Comparison of ENCODE assay signal across 9 mouse cellular contexts in genomic region chr5:147721438-147721837, GRCm38 (mm10). TPM values are rescaled to one million over a fixed set of nuclear protein-coding genes. Genes with fewer than 3 reads are reported as not detected.
A peak's percentile ranks its signal among the peaks of the same experiment; 100 is the strongest.
DNase-seq lines count a peak whose midpoint lies in the region; ATAC-seq lines count a peak whose summit lies in the region.
"Had no signal": no experiment of that assay in that cellular context is flagged by ENCODE, and none has a peak within 500 bp of the region (broad histone marks: within the 10 kb centered on the region; RNA-seq: fewer than 3 reads in every experiment).

No protein-coding gene starts in this region.

- peak overlapping the region; percentile 38 for H3K4me2 ChIP-seq in heart, embryonic 16.5 days (ENCODE audit: low read depth, low read length)
- peak overlapping the region; percentile 15; the same call in 1 of the 2 replicates for H3K4me2 ChIP-seq in liver, embryonic 12.5 days
- no peak overlapping the region for H3K4me2 ChIP-seq in hindbrain, embryonic 14.5 days (replicated peaks)
- H3K4me2 ChIP-seq: midbrain, embryonic 15.5 days had no signal

- peak; percentile 30 for DNase-seq in embryo, embryonic 11 days
- DNase-seq in embryo, embryonic 10 days (ENCODE audit: low spot score), result no peak
- DNase-seq in MEL-GATA-1-ER (ENCODE audit: extremely low read depth, low read depth), result peak; percentile 58
- DNase-seq in right cerebral cortex, adult 18-20 months, result no peak
- DNase-seq in spleen, postnatal 36 days (ENCODE audit: low spot score in 2 of 2), result no peak
- no peak for DNase-seq in hindbrain, embryonic 14.5 days (ENCODE audit: low spot score)

- ATAC-seq in heart, embryonic 16.5 days (replicated peaks; ENCODE audit: extremely low read depth, insufficient read depth, low FRiP score), result 0 out of 2 replicates have a peak, but pooled peaks have one; percentile 28
- ATAC-seq in liver, embryonic 12.5 days, result peak; percentile 42; the same call in 1 of the 2 replicates
- no peak for ATAC-seq in hindbrain, embryonic 14.5 days (ENCODE audit: low FRiP score)
- ATAC-seq: midbrain, embryonic 15.5 days had no signal

- 25% methylated on average over 8 of the region's 8 CpGs for WGBS in heart, embryonic 16.5 days
- 7% methylated on average over 8 of the region's 8 CpGs for WGBS in liver, embryonic 12.5 days (ENCODE audit: insufficient replicate concordance)
- WGBS in hindbrain, embryonic 14.5 days, result 27% methylated on average over 8 of the region's 8 CpGs

- no peaks in the 10 kb centered on the region for H3K36me3 ChIP-seq in heart, embryonic 16.5 days (ENCODE audit: control insufficient read depth, insufficient read depth)
- no peaks in the 10 kb centered on the region for H3K36me3 ChIP-seq in liver, embryonic 12.5 days
- no peaks in the 10 kb centered on the region for H3K36me3 ChIP-seq in hindbrain, embryonic 14.5 days (replicated peaks; ENCODE audit: control insufficient read depth, insufficient read depth)
- H3K36me3 ChIP-seq: midbrain, embryonic 15.5 days had no signal

- peaks cover 12% of the 10 kb centered on the region for H3K4me1 ChIP-seq in heart, embryonic 16.5 days (ENCODE audit: control insufficient read depth, insufficient read depth, low read length)
- peaks cover 23% of the 10 kb centered on the region for H3K4me1 ChIP-seq in liver, embryonic 12.5 days
- H3K4me1 ChIP-seq in hindbrain, embryonic 14.5 days (replicated peaks; ENCODE audit: control insufficient read depth, insufficient read depth, low read length), result peaks cover 15% of the 10 kb centered on the region

- H3K27me3 ChIP-seq in heart, embryonic 16.5 days (ENCODE audit: control insufficient read depth, insufficient read depth, low read length), result peaks cover 33% of the 10 kb centered on the region
- peaks cover 81% of the 10 kb centered on the region for H3K27me3 ChIP-seq in liver, embryonic 12.5 days (replicated peaks)
- peaks cover 70% of the 10 kb centered on the region for H3K27me3 ChIP-seq in hindbrain, embryonic 14.5 days (ENCODE audit: control insufficient read depth, insufficient read depth, low read length)

- H3K9me3 ChIP-seq in heart, embryonic 16.5 days (replicated peaks; ENCODE audit: control insufficient read depth, low read length), result no peaks in the 10 kb centered on the region
- no peaks in the 10 kb centered on the region for H3K9me3 ChIP-seq in liver, embryonic 12.5 days (replicated peaks)
- no peaks in the 10 kb centered on the region for H3K9me3 ChIP-seq in hindbrain, embryonic 14.5 days (ENCODE audit: control insufficient read depth, low read length)
- H3K9me3 ChIP-seq: midbrain, embryonic 15.5 days had no signal

- H3K27ac ChIP-seq in heart, embryonic 16.5 days (ENCODE audit: low read length), result no peak overlapping the region
- H3K27ac ChIP-seq in liver, embryonic 12.5 days, result no peak overlapping the region
- no peak overlapping the region for H3K27ac ChIP-seq in hindbrain, embryonic 14.5 days
- H3K27ac ChIP-seq: midbrain, embryonic 15.5 days had no signal

- no peak overlapping the region for H3K9ac ChIP-seq in heart, embryonic 16.5 days (ENCODE audit: low read length)
- no peak overlapping the region for H3K9ac ChIP-seq in liver, embryonic 12.5 days
- no peak overlapping the region for H3K9ac ChIP-seq in hindbrain, embryonic 14.5 days
- H3K9ac ChIP-seq: midbrain, embryonic 15.5 days had no signal

- H3K4me3 ChIP-seq in heart, embryonic 16.5 days (ENCODE audit: low read length), result no peak overlapping the region; the same call in 1 of the 2 replicates
- H3K4me3 ChIP-seq in liver, embryonic 12.5 days, result no peak overlapping the region
- H3K4me3 ChIP-seq in hindbrain, embryonic 14.5 days (replicated peaks; ENCODE audit: low read length), result no peak overlapping the region
- H3K4me3 ChIP-seq: midbrain, embryonic 15.5 days had no signal

RNA-seq across cellular contexts. Expression of gene Flt1, which starts 4.4 kb away (rescaled TPM):
- polyA plus RNA-seq in heart, embryonic 16.5 days (2015; fragmentation: Nextera tagmentation; extraction: Ambion mirVana), result 21.4 and 22.6 TPM in 2 replicates
- polyA plus RNA-seq in liver, embryonic 12.5 days (2016; fragmentation: Nextera tagmentation; extraction: Ambion mirVana), result 7.6 and 8.0 TPM in 2 replicates
- 13.2 and 13.8 TPM in 2 replicates for polyA plus RNA-seq in hindbrain, embryonic 14.5 days (2014; fragmentation: Nextera tagmentation; extraction: Ambion mirVana)

Comparison
In these comparisons a context has a peak if more than half of its experiments do, and no peak if none do; other contexts are left out.
1. DNase-seq: peak in embryo, embryonic 11 days (single experiment) and MEL-GATA-1-ER (single experiment); none in embryo, embryonic 10 days (single experiment), right cerebral cortex, adult 18-20 months (single experiment), spleen, postnatal 36 days (0 of 2) and hindbrain, embryonic 14.5 days (single experiment).